Mouse (Mus musculus) intestine, embryonic 16.5 days (tissue): ENCODE measurements around the gene Mdc1. TPM values are rescaled to one million over a fixed set of nuclear protein-coding genes. Genes with fewer than 3 reads are reported as not detected.

Source experiments
- ATAC-seq: fragments of 200-750 bp; cut with Nextera tagmentation; 2 replicates; pipeline ENCODE4 v1.8.0; 2017; ENCODE audit warnings: moderate TSS enrichment, moderate library complexity
- H3K27ac ChIP-seq: fragments of 300-500 bp; sonication (generic); 2 replicates; pipeline ENCODE4 v1.5.1; 2014; ENCODE audit warnings: mild to moderate bottlenecking, low read length
- H3K27me3 ChIP-seq: fragments of 300-500 bp; sonication (generic); replicated peaks from 2 replicates; pipeline ENCODE4 v1.6.1; 2014; ENCODE audit warnings: low read length, control low read depth, mixed read lengths; ENCODE audit not compliant: control insufficient read depth, insufficient read depth
- H3K36me3 ChIP-seq: fragments of 300-500 bp; sonication (generic); 2 replicates; pipeline ENCODE4 v1.6.1; 2014; ENCODE audit warnings: low read length, control low read depth; ENCODE audit not compliant: control insufficient read depth, insufficient read depth
- H3K4me1 ChIP-seq: fragments of 300-500 bp; sonication (generic); 2 replicates; pipeline ENCODE4 v1.6.1; 2014; ENCODE audit warnings: low read length, control low read depth, mixed read lengths; ENCODE audit not compliant: control insufficient read depth, insufficient read depth
- H3K4me2 ChIP-seq: fragments of 300-500 bp; sonication (generic); 2 replicates; pipeline ENCODE4 v1.6.1; 2014; ENCODE audit warnings: low read depth, low read length, control low read depth
- H3K4me3 ChIP-seq: fragments of 300-500 bp; sonication (generic); 2 replicates; pipeline ENCODE4 v1.5.1; 2014; ENCODE audit warnings: mild to moderate bottlenecking, low read length
- H3K9ac ChIP-seq: fragments of 300-500 bp; sonication (generic); 2 replicates; pipeline ENCODE4 v1.6.1; 2014; ENCODE audit warnings: low read depth, low read length
- H3K9me3 ChIP-seq: fragments of 300-500 bp; sonication (generic); 2 replicates; pipeline ENCODE4 v1.6.1; 2016; ENCODE audit warnings: low read length, control low read depth; ENCODE audit not compliant: control insufficient read depth
- whole genome bisulfite sequencing: fragments of 180-500 bp; shearing (Covaris S2); extraction: QIAGEN DNeasy Blood & Tissue Kit; methylation state at CpG from one replicate; pipeline ENCODE4 v1.1.7; 2014; 5-methylcytosine and 5-hydroxymethylcytosine counted together
- polyA plus RNA-seq: library from polyadenylated mRNA; unstranded; fragments of >200 nt; fragmentation: Nextera tagmentation; extraction: Ambion mirVana; gene quantifications from 2 replicates; pipeline ENCODE4 v1.2.1, GENCODE M21; 2015

Gene Mdc1
- polyA plus RNA-seq, 1 experiment from 2014 or later: 11.8 TPM

GRCm38 (mm10) chr17:35809395-35809794, 31.9 kb upstream of the Mdc1 start:
- H3K36me3 ChIP-seq: no peaks in the 10 kb centered on the region
- 86% methylated on average over 11 of the region's 11 CpGs for WGBS
- no peak overlapping the region for H3K4me2 ChIP-seq
- peaks cover 21% of the 10 kb centered on the region for H3K4me1 ChIP-seq
- no peaks in the 10 kb centered on the region for H3K9me3 ChIP-seq
- no peak for ATAC-seq
- H3K27ac ChIP-seq: no peak overlapping the region
- H3K9ac ChIP-seq: no peak overlapping the region
- no peaks in the 10 kb centered on the region for H3K27me3 ChIP-seq
- H3K4me3 ChIP-seq: no peak overlapping the region

- H3K27ac ChIP-seq: no peak overlapping the region
- H3K9me3 ChIP-seq: no peaks in the 10 kb centered on the region
- H3K4me3 ChIP-seq: no peak overlapping the region
- H3K36me3 ChIP-seq: no peaks in the 10 kb centered on the region
- H3K27me3 ChIP-seq: no peaks in the 10 kb centered on the region
- no peak for ATAC-seq
- WGBS: 80% methylated on average over 5 of the region's 5 CpGs
- no peak overlapping the region for H3K9ac ChIP-seq
- no peak overlapping the region for H3K4me2 ChIP-seq
- peaks cover 28% of the 10 kb centered on the region for H3K4me1 ChIP-seq
Observed at GRCm38 (mm10) chr17:35810900-35811648, 30.2 kb upstream of the Mdc1 start.

GRCm38 (mm10) chr17:35812307-35812706, 29.0 kb upstream of the Mdc1 start:
- Histone ChIP-seq H3K4me3 (no peak overlapping the region), H3K36me3 (no peaks in the 10 kb centered on the region), H3K27ac (peak overlapping the region; percentile 74), H3K27me3 (no peaks in the 10 kb centered on the region), H3K9ac (no peak overlapping the region), H3K4me1 (peaks cover 38% of the 10 kb centered on the region), H3K9me3 (no peaks in the 10 kb centered on the region), H3K4me2 (no peak overlapping the region)
- WGBS: 82% methylated on average over 5 of the region's 5 CpGs
- ATAC-seq: no peak

GRCm38 (mm10) chr17:35812736-35813135, 28.6 kb upstream of the Mdc1 start:
- Histone ChIP-seq H3K4me1 (peaks cover 41% of the 10 kb centered on the region), H3K9me3 (no peaks in the 10 kb centered on the region), H3K4me3 (no peak overlapping the region), H3K27me3 (no peaks in the 10 kb centered on the region), H3K36me3 (no peaks in the 10 kb centered on the region), H3K4me2 (0 out of 2 replicates have a peak overlapping the region, but pooled peaks have one; percentile 5), H3K9ac (no peak overlapping the region), H3K27ac (peak overlapping the region; percentile 74)
- peak; percentile 10; the same call in 1 of the 2 replicates for ATAC-seq
- WGBS: 59% methylated on average over 6 of the region's 6 CpGs

GRCm38 (mm10) chr17:35813245-35813647, 28.1 kb upstream of the Mdc1 start:
- Histone ChIP-seq H3K36me3 (no peaks in the 10 kb centered on the region), H3K9ac (peak overlapping the region; percentile 8; the same call in 1 of the 2 replicates), H3K4me1 (peaks cover 41% of the 10 kb centered on the region), H3K4me3 (no peak overlapping the region), H3K27me3 (no peaks in the 10 kb centered on the region), H3K9me3 (no peaks in the 10 kb centered on the region), H3K4me2 (0 out of 2 replicates have a peak overlapping the region, but pooled peaks have one; percentile 5), H3K27ac (peak overlapping the region; percentile 74)
- peak; percentile 66 for ATAC-seq
- WGBS: 45% methylated on average over 7 of the region's 7 CpGs

- H3K27me3 ChIP-seq: no peaks in the 10 kb centered on the region
- H3K4me2 ChIP-seq: no peak overlapping the region
- H3K9me3 ChIP-seq: no peaks in the 10 kb centered on the region
- no peaks in the 10 kb centered on the region for H3K36me3 ChIP-seq
- peak overlapping the region; percentile 74 for H3K27ac ChIP-seq
- H3K4me1 ChIP-seq: peaks cover 41% of the 10 kb centered on the region
- H3K4me3 ChIP-seq: no peak overlapping the region
- peak; percentile 39 for ATAC-seq
- H3K9ac ChIP-seq: peak overlapping the region; percentile 8; the same call in 1 of the 2 replicates
- WGBS: 63% methylated on average over 7 of the region's 7 CpGs
Observed at GRCm38 (mm10) chr17:35813653-35814052, 27.7 kb upstream of the Mdc1 start.

- peak; percentile 34 for ATAC-seq
- no peaks in the 10 kb centered on the region for H3K27me3 ChIP-seq
Observed at GRCm38 (mm10) chr17:35814678-35815077, 26.6 kb upstream of the Mdc1 start.

GRCm38 (mm10) chr17:35815836-35816235, 25.5 kb upstream of the Mdc1 start:
- peak; percentile 56 for ATAC-seq
- Histone ChIP-seq H3K4me3 (no peak overlapping the region), H3K9ac (no peak overlapping the region), H3K27me3 (no peaks in the 10 kb centered on the region), H3K4me1 (peaks cover 42% of the 10 kb centered on the region), H3K36me3 (no peaks in the 10 kb centered on the region), H3K9me3 (no peaks in the 10 kb centered on the region), H3K4me2 (0 out of 2 replicates have a peak overlapping the region, but pooled peaks have one; percentile 6), H3K27ac (peak overlapping the region; percentile 65)
- WGBS: 43% methylated on average over 7 of the region's 7 CpGs

More at GRCm38 (mm10) chr17:35814678-35815077, 26.6 kb upstream of the Mdc1 start:
- no peak overlapping the region for H3K4me2 ChIP-seq
- H3K36me3 ChIP-seq: no peaks in the 10 kb centered on the region
- no peak overlapping the region for H3K4me3 ChIP-seq
- no peaks in the 10 kb centered on the region for H3K9me3 ChIP-seq
- peak overlapping the region; percentile 4; the same call in 1 of the 2 replicates for H3K9ac ChIP-seq
- H3K4me1 ChIP-seq: peaks cover 41% of the 10 kb centered on the region
- H3K27ac ChIP-seq: peak overlapping the region; percentile 75
- WGBS: 26% methylated on average over 6 of the region's 6 CpGs

GRCm38 (mm10) chr17:35816686-35817085, 24.6 kb upstream of the Mdc1 start:
- no peak for ATAC-seq
- Histone ChIP-seq H3K9me3 (no peaks in the 10 kb centered on the region), H3K27ac (no peak overlapping the region; the same call in 1 of the 2 replicates), H3K4me2 (no peak overlapping the region), H3K9ac (no peak overlapping the region), H3K27me3 (no peaks in the 10 kb centered on the region), H3K36me3 (no peaks in the 10 kb centered on the region), H3K4me3 (no peak overlapping the region), H3K4me1 (peaks cover 44% of the 10 kb centered on the region)
- WGBS: 45% methylated on average over 8 of the region's 14 CpGs
